Mouse (Mus musculus): ENCODE data around the gene 2810408A11Rik. TPM values are rescaled to one million over a fixed set of nuclear protein-coding genes. Genes with fewer than 3 reads are reported as not detected.
A peak's percentile ranks its signal among the peaks of the same experiment; 100 is the strongest.

2810408A11Rik gene
- total RNA-seq, 2 experiments from 2014 or later = 0.59 TPM; not detected in 1

GRCm38 (mm10) chr11:69914917-69915430 lies 14.2 kb upstream of the 2810408A11Rik start:
- intact Hi-C loops (cut with DNase I) = no loop called here
- DNase-seq = no peak

- DNase-seq = no peak
- intact Hi-C loops (cut with DNase I) = no loop called here
Observed at GRCm38 (mm10) chr11:69914372-69914764, 13.6 kb upstream of the 2810408A11Rik start.

- intact Hi-C loops (cut with DNase I) = no loop called here
- peak; percentile 85 to 88 for DNase-seq
Observed at GRCm38 (mm10) chr11:69913554-69914371, 13.0 kb upstream of the 2810408A11Rik start, which contains the start of gene Gps2. Gene Gps2, plus strand, starts transcription at chr11:69913888.

GRCm38 (mm10) chr11:69912716-69913530 lies 12.1 kb upstream of the 2810408A11Rik start:
- no peak for DNase-seq
- intact Hi-C loops (cut with DNase I) = no loop called here

GRCm38 (mm10) chr11:69911701-69912100 lies 10.9 kb upstream of the 2810408A11Rik start:
- no peak for DNase-seq
- intact Hi-C loops (cut with DNase I) = no loop called here

GRCm38 (mm10) chr11:69910781-69911560 lies 10.2 kb upstream of the 2810408A11Rik start:
- DNase-seq = no peak
- intact Hi-C loops (cut with DNase I) = no loop called here

- intact Hi-C loops (cut with DNase I) = no loop called here
Observed at GRCm38 (mm10) chr11:69910177-69910576, 9.4 kb upstream of the 2810408A11Rik start.

GRCm38 (mm10) chr11:69909174-69909573 lies 8.4 kb upstream of the 2810408A11Rik start:
- intact Hi-C loops (cut with DNase I) = no loop called here
- DNase-seq = no peak

More at GRCm38 (mm10) chr11:69910177-69910576, 9.4 kb upstream of the 2810408A11Rik start:
- DNase-seq = no peak

- intact Hi-C loops (cut with DNase I) = no loop called here
- DNase-seq = no peak
Observed at GRCm38 (mm10) chr11:69908645-69909044, 7.9 kb upstream of the 2810408A11Rik start.

GRCm38 (mm10) chr11:69904311-69904710 lies 3.5 kb upstream of the 2810408A11Rik start:
- DNase-seq = no peak
- intact Hi-C loops (cut with DNase I) = no loop called here

- intact Hi-C loops (cut with DNase I) = no loop called here
Observed at GRCm38 (mm10) chr11:69902972-69903371, 2.2 kb upstream of the 2810408A11Rik start.

GRCm38 (mm10) chr11:69901993-69902392 lies 1.2 kb upstream of the 2810408A11Rik start:
- intact Hi-C loops (cut with DNase I) = no loop called here
- DNase-seq = no peak

More at GRCm38 (mm10) chr11:69902972-69903371, 2.2 kb upstream of the 2810408A11Rik start:
- no peak for DNase-seq

GRCm38 (mm10) chr11:69901406-69901846 lies 639 bp upstream of the 2810408A11Rik start:
- intact Hi-C loops (cut with DNase I) = no loop called here
- DNase-seq = peak; percentile 89 to 91

GRCm38 (mm10) chr11:69899870-69900269 lies 917 bp downstream of the 2810408A11Rik start:
- no peak for DNase-seq
- intact Hi-C loops (cut with DNase I) = no loop called here

GRCm38 (mm10) chr11:69895291-69895690 lies 5.5 kb downstream of the 2810408A11Rik start, which contains the start of gene Acap1:
Gene Acap1, minus strand, starts transcription at chr11:69895539.
- DNase-seq = no peak
- intact Hi-C loops (cut with DNase I) = no loop called here

- intact Hi-C loops (cut with DNase I) = no loop called here
Observed at GRCm38 (mm10) chr11:69894671-69895070, 6.1 kb downstream of the 2810408A11Rik start.

GRCm38 (mm10) chr11:69891482-69891881 lies 9.3 kb downstream of the 2810408A11Rik start:
- intact Hi-C loops (cut with DNase I) = no loop called here
- no peak for DNase-seq

More at GRCm38 (mm10) chr11:69894671-69895070, 6.1 kb downstream of the 2810408A11Rik start:
- no peak for DNase-seq

- no peak for DNase-seq
- intact Hi-C loops (cut with DNase I) = no loop called here
Observed at GRCm38 (mm10) chr11:69886907-69887635, 13.7 kb downstream of the 2810408A11Rik start.

- intact Hi-C loops (cut with DNase I) = no loop called here
- DNase-seq = no peak
Observed at GRCm38 (mm10) chr11:69884663-69885062, 16.1 kb downstream of the 2810408A11Rik start.

All from gastrocnemius, postnatal 36 days (tissue).